Mouse (Mus musculus) granulocyte monocyte progenitor cell, adult 5-6 weeks (primary cell): ENCODE measurements around the gene Bcs1l. TPM values are rescaled to one million over a fixed set of nuclear protein-coding genes. Genes with fewer than 3 reads are reported as not detected.

Experiments used
- ATAC-seq: replicated peaks from 2 replicates; pipeline ENCODE4 v1.8.0; 2016; ENCODE audit warnings: mild to moderate bottlenecking, moderate TSS enrichment, inconsistent platforms; ENCODE audit not compliant: poor library complexity, severe bottlenecking
- total RNA-seq, 2 experiments: library from RNA; stranded (forward) in 1 of 2; stranded (reverse) in 1 of 2; fragments of 200-712, 200-1000 nt in 1 of 2; fragments of >200 nt in 1 of 2; fragmentation: Nextera tagmentation in 1 of 2; gene quantifications; 2 replicates each; pipeline ENCODE4 v1.2.3; 2014 to 2017

The Bcs1l gene
- 29.0 and 30.3 TPM in 2 replicates for total RNA-seq (2014; fragmentation: Nextera tagmentation)
- 20.0 and 28.8 TPM in 2 replicates for total RNA-seq (2017)

- peak; percentile 93 for ATAC-seq
Observed at GRCm38 (mm10) chr1:74587773-74588445, at the start of gene Bcs1l, which contains the start of gene Zfp142. TSS of gene Bcs1l (plus strand) at chr1:74588289. TSS of gene Zfp142 (minus strand) at chr1:74588246.

DNA sequence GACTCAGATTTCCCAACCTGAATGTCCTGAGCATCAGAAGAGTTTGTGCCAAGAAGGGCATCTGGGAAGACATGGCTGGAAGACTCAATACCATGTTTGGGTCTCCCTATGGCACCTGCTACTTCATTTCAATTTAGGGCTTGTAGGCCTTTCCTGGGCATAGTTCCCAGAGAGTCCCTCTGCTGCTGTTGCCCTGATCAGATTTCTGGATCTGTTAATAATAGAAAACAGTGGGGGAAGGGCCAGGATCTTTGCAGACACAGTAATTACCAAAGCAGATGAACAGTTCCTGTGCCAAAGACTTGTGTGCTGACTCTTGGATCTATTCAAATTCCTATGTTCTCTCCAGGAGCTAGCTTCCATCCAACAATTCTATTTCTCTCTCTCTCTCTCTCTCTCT lies 49.4 kb upstream of the Bcs1l start:
- ATAC-seq: no peak

DNA sequence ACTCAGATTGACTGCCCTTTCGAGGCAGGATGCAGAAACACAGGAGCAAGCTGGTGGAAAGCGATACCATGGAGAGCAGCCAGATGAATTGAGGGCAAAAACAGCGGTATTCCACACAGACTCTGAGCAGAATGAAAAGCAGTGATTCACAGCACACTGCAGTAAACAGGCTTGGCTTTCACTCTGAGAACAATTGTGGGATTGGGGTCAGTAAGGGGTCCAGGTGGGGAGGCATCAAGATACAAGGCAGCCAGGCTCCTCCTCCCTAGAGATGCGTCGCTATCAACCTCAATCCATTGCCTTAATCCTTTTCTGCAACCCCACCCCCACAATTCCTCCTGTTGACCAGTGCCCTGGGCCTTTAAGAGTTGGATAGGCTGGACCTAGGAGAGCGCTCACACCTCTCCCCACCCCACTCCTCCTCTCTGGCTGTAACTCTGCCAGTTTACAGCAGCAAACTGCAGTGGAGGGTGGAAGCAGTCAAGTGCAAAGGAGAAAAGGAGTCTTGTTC lies 45.6 kb upstream of the Bcs1l start, which contains the start of gene Plcd4:
Plcd4 (plus strand) TSS at position 438 of the 511 bp plus-strand sequence.
- no peak for ATAC-seq

DNA sequence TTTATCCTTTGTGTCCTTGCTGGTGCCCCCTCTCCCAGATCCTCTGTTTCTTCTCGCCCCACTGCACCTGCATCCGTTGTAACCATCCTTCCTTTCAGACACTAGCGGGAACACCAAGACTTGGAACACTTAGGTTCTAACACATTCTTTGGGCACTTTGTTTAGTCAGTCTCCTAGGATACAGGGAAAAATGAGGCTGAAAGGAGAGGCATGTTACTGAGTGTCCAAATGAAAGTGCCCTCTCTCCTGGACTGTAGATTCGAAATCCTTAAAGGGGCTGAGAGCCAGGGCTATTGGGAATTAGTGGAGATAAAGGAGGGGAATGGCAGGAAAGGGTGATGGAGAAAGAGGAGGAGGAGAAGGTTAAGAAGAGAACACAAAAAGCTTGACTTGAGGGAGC lies 43.9 kb upstream of the Bcs1l start, which contains the start of gene Usp37:
Usp37 (minus strand) TSS at position 101 of the 400 bp plus-strand sequence.
- ATAC-seq: no peak

GRCm38 (mm10) chr1:74559061-74559460 lies 29.0 kb upstream of the Bcs1l start:
- peak; percentile 55 for ATAC-seq

- peak; percentile 78 for ATAC-seq
Observed at GRCm38 (mm10) chr1:74565834-74566233, 22.3 kb upstream of the Bcs1l start.

DNA sequence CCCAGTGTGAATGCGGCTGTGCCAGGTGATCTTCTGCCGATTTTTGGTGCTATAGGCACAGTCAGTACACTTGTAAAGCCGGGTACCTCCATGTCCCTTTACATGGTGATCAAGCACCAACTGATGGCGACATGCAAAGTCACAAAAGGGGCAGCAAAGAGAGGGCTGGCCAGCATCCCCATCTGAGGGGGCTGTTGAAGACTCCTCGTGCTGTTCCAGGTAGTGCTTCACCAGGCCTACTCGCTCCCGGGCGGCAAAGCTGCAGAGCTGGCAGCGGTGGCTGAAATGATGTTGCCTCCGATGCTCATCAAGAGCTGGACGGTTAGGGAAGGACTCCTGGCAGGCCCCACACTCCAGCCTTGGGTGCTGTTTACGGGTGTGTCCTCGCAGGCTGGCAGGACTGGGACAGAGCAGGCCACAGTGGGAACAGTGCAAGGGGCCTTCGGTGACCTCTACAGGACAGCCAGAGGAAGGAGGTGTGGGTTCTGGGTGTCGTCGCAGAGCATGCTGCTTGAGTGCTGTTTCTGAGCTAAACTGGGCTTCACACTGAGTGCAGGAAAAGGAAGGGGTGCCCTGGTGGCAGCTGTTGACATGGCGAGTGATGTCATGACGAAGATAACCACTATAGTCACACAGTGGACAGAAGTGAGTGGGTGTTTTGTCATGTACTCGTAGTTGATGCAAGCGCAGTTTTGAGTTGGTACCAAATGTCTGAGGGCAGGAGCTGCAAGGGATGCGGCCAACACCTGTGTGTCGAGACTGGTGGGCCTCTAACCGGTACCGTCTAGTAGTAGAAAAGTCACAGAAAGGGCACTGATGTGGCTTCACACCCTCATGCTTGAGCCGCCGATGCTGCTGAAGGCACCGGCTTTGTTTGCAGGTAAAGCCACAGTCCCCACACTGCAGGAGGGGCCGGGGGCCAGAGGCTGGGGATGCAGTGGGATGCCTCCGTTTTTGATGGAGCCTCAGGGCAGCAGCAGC lies 18.1 kb upstream of the Bcs1l start:
- 0 out of 2 replicates have a peak, but pooled peaks have one; percentile 8 for ATAC-seq

DNA sequence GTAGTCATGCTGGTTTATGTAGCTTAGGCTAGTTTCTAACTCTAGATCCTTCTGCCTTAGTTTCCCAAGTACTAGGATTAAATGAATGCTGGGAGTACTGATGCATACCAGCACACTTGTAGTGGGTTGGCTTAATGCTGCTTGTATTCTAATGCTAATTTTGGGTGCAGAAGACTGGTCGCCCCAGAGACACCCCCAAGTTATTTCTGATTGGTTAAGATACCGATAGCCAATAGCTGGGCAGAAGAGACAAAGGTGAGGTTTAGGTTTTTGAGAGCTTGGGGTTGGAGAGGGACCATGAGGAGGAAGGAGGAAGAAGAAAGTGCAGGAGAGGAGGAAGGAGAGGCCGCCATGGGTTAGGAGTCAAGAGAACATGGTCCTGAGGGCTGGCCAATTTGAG lies 5.5 kb upstream of the Bcs1l start:
- ATAC-seq: no peak

DNA sequence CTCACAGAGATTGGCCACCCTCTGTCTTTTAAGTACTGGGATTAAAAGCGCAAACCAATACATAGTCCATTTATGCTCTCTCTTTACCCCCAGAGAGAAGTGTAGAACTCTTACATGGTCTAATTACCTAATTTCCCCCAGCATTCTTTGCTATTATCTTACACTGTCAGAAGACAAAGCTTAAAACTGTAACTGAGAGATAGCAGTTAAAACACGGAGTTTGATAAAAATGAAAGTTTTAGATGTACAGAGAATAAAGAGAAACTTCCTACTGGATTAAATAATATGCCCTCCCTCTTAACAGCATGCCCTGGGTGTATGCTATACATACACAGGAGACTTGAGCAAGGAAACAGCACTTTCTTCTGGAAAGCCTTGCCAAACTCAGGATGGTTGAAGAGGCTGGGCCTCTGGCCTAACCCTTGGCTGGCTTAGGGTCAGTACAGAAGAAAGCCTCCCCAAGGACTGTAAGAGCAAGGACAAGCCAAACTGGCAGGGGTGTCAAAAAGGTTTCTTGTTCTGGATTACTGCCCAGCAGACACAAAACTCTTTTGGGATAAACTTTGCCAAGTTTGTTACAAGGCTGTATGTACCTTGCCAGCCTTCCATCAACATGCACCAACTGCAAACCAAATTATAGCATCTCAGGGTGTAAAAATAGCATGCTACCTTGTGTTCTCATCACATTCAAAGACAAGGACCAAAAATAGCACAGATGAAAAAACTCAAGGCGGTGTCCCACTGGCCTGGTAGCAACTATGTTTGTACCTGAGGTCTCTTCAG lies 3.3 kb upstream of the Bcs1l start:
- ATAC-seq: no peak

DNA sequence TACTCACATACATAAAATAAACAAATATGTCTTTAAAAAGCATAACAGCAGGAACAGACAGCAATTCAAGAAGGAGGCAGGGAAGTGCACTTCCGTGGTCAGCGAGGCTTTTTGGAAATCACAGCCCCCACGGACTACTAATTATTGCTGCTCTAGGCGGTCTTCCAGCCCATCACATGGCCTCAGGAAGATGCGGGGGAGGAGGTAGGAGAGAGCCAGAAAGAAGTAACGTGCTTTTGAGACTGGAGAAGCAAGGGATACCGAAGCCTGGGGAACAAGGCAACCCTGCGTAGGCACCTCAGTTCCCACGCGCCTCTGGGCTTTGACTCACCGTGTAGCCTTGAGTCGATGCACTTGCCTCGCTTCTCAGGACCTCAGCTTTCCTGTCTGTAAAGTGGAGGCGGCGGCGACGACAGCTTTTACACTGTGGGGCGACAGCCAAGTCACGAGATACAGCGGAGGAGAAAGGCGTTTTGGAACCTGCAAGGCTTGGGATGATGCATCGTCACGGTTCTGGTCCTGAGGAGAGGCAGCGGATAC lies 786 bp upstream of the Bcs1l start:
- no peak for ATAC-seq

- ATAC-seq: peak; percentile 95
Observed at GRCm38 (mm10) chr1:74594434-74594833, 6.3 kb downstream of the Bcs1l start.

DNA sequence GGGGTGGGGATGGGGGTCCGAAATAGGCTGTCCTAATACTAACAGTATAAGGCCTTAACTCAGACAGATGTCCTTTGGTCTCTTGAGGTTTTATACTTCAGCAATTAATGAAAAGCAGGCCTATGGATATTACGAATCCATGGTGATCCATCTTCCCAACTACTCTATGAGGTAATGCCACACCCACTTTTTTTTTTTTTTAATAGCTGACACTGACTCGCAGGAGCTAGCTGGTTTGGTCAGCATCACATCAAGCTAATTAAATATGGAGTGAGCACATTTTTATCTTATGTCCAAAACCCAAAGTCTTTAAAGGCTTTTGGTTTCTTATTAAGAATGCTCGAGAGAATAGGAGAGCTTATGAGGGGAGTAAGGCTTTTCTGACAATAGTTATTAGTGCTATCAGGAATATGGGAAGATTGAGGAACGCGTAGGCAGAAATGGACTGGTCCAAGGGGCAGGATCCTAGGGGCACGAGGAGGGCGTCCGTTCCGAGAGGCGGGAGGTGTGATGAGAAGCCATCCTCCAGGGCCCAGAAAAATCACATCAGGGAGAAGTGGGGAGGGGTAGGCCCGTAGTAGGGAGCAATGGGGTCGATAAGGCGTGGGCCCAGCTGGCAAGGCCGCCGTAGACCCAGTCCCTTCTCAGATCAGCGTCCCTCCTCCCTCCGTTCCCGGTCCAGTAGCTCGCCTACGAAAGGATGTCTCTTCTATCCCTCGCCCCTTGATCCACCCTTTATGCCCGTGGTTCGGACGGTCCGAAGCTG lies 12.6 kb downstream of the Bcs1l start:
- peak; percentile 53 for ATAC-seq

DNA sequence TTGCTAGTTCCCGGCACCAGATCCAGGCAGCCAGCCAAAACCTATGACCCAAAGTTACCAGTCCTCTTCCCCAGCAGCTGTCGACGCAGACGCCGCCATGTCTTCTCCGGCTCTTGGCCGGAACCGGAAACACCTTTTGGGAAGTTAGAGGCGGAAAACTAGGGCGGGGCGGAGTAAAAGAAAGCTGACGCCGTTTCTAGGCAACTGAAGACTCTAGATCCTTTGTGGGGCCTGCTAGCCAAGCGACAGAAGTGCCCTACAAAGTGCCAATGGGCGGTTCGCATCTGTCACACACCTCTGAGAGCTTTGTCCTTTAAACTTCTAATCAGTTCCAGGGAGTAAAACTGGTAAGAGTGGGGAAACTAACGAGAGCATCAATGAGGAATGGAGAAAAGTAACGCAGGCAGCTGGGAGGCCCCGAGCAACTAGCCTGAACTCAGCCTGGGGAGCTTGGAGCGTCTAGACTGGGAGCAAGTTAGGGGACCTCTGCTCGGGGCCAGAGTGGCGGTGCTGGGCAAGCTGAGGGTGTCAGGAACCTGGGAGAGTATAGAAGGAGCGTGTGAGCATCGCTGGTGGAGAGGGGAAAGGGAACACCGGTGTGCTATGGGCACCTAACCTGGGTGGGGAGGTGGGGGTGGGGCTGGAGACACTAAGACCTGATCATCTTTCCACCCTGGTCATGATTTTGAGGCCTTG lies 13.3 kb downstream of the Bcs1l start, which contains the start of the genes Rnf25 and Stk36:
Rnf25 (minus strand) TSS at position 131 of the 696 bp plus-strand sequence.
Stk36 (plus strand) TSS at position 179 of the 696 bp plus-strand sequence.
- ATAC-seq: peak; percentile 99

DNA sequence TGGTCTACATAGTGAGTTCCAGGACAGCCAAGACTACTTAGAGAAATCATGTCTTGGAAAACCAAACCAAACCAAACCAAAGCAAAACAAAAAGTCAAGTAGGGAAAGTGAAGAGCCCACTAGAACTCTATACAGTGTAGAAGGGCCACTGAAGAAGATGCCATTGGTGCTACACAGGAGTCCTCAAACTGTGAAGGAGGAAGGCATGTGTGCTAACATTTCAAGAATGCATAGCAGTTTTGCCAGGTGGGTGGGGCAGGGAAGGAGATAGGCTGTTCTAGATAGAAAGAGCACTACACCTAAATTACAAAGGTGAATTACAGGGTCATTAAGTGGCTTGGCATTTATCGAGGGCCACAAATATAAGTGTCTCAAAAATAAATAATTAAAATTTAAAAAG lies 36.1 kb downstream of the Bcs1l start:
- ATAC-seq: no peak

GRCm38 (mm10) chr1:74626076-74626475 lies 38.0 kb downstream of the Bcs1l start:
- no peak for ATAC-seq

DNA sequence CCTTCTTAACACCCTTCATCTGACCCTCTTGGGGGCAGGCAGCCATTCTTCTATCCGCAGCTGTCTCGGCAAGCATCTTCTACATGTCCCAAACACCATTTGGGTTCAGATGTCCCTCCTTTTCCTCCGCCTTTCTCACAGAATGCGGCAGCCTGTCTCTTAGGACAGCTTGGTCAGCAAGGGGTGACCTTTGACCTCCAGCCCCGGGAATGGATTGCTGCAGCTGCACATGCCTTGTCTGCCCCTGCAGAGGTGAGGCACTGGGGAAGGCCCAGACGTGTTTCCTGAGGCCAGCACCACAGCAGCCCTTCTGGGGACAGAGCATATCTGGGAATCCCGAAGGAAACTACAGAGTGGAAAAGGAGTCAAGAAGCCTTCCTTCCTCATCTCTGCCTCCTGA lies 39.9 kb downstream of the Bcs1l start:
- no peak for ATAC-seq

GRCm38 (mm10) chr1:74632734-74633133 lies 44.6 kb downstream of the Bcs1l start:
- peak; percentile 77 for ATAC-seq
